Mouse (Mus musculus) frontal cortex, postnatal 25 days (tissue): Measurements from ENCODE around the gene Ajap1.

Experiments
- DNase-seq, 2 experiments: peaks; one replicate each; pipeline ENCODE4 v3.0.0; 2022; ENCODE audit warnings: low spot score in 2 of 2

The Ajap1 gene

GRCm38 (mm10) chr4:153451516-153451915 is 31.1 kb downstream of the Ajap1 start:
- DNase-seq = no peak

- DNase-seq = no peak
These were observed 40.1 kb downstream of the Ajap1 start for GRCm38 (mm10) chr4:153442522-153442921.

- peak; percentile 41 to 48 for DNase-seq
These were observed 42.7 kb downstream of the Ajap1 start for GRCm38 (mm10) chr4:153439868-153440267.

DNA sequence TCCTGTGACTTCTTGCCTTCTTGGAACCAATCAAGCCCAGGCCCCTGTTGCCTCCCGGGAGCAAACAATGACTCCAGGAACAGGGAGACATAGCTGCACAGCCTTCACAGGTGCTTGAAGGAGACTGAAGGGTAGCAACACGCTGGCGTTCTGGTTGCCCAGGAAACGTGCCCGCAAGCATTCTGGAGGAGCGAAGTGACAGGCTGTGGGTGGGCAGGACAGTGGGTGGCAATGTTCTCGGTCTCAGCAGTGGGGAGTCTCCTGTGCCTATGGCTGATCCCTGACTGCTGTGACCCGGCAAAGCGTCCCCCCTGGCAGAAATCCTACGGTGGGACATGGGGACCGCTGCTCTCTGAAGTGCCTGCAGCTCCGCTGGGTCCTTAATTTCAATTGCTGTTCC is 43.6 kb downstream of the Ajap1 start:
- DNase-seq = peak; percentile 56 to 70

GRCm38 (mm10) chr4:153437196-153437595 is 45.4 kb downstream of the Ajap1 start:
- no peak for DNase-seq

DNA sequence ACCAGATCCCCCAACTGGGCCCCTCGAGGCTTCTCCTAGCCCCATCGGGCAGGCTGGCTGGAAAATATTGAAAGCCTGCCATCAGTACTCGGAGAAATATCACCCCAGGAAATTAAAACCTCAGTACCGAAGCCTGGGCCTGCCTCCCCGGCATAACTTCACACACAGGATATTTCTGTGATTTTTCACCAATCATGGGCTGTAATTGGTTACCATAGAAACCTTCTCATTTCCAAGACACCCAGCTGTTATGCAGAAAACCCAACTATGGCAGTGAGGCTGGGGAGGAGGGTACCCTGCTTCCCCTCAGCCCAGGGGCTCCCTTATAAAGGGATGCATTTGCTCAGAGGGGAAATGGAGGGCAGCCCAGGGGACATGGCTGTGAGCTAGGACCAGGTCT is 46.7 kb downstream of the Ajap1 start:
- no peak for DNase-seq

GRCm38 (mm10) chr4:153429971-153430370 is 52.6 kb downstream of the Ajap1 start:
- no peak for DNase-seq

- no peak for DNase-seq
These were observed 56.5 kb downstream of the Ajap1 start for GRCm38 (mm10) chr4:153425961-153426656.

- DNase-seq = peak in 1 of 2 experiments; percentile 18
These were observed 58.3 kb downstream of the Ajap1 start for GRCm38 (mm10) chr4:153424324-153424723.

DNA sequence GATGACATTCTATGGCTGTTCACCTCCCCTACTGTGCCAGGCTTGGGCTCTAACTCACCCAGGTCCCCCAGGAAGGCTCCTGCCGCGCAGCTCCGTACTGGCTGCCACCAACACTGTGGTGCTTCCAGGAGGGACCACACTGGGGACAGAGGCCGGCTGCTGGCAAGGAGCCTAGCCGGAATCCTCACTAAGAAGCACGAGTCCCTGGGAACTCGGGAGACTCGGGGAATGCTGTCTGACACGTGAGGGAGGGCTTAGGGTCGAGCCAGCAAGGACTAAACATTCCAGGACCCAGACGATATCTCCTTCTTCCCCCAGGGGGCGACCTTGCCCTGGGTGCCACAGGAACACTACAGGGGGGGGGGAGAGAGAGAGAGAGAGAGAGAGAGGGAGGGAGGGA is 64.7 kb downstream of the Ajap1 start:
- DNase-seq = peak in 1 of 2 experiments; percentile 49

DNA sequence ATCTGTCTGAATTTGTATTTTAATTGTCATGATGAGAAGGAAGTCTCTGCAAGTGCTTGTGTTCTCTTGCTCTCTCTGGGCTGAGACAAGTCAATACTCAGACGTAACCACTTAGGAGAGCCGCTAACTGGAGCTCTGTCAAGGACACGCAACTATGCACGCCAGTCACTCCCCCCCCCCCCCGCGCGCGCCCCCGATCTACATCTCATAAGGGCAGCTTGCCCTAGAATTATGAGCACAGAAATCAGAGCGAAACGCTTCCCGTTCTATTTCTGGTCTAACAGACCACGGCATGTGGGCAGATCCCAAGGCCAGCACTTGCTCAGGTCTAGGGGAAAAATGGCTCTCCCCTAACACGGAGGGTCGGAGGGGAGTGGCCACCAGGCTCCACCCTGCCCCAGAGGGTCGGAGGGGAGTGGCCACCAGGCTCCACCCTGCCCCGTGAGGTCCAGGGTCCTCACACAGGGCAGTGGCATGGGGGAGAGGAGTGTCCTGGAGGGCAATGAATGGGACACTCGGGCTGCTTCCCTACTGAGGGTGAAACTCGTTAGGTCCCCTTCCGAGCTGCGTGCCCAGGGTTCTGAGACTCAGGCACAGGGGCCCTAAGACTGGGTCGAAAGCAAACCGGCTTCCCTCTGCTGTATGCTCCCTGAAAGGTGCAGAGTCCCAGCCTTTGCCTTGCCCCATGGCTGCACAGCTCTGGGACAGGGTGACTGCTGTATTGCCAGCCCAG is 65.3 kb downstream of the Ajap1 start:
- no peak for DNase-seq

GRCm38 (mm10) chr4:153416111-153416510 is 66.5 kb downstream of the Ajap1 start:
- DNase-seq = no peak

DNA sequence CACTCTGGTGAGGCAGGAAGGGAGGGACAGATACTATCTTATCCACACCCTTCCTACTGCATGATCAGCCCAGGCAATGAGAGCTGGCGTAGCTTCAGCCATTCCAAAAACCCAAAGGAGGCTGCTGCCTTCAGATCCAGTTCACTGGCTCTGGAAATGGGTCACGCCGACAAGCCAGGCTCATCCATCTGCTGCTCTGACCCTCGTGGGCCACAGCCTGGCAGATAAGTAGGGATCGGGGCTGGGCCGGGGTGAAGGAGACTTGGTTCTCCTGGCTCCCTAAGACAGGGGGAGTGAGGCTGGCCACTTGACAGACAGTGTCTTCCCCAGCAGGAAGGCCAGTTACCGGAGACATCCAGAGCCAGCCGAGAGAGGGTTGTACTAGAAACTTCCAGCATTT is 84.2 kb downstream of the Ajap1 start:
- no peak for DNase-seq

GRCm38 (mm10) chr4:153387478-153387877 is 95.1 kb downstream of the Ajap1 start:
- no peak for DNase-seq

GRCm38 (mm10) chr4:153381433-153381832 is 101.2 kb downstream of the Ajap1 start:
- no peak for DNase-seq

- DNase-seq = no peak
These were observed 101.7 kb downstream of the Ajap1 start for GRCm38 (mm10) chr4:153380885-153381284.

- peak; percentile 39 to 44 for DNase-seq
These were observed 104.6 kb downstream of the Ajap1 start for GRCm38 (mm10) chr4:153377981-153378380.

GRCm38 (mm10) chr4:153374233-153374632 is 108.4 kb downstream of the Ajap1 start:
- no peak for DNase-seq

DNA sequence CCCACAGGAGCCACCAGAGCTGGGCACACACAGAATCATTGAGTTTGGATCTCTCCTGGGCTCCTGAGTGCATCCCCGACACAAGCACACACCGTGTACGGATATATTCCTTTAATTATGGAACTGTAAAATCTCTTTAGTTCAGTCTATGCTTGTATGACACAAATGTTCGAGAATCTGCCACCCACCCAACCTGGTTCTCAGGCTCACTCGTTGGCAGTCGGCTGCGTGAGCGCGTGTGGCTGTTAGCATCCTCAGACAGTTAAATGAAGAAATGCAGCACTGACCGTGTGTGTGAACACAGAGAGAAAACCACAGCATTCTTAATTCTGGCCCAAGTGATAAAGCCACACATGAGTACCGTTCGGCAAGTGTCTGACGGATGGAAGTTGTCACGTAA is 109.5 kb downstream of the Ajap1 start:
- no peak for DNase-seq

DNA sequence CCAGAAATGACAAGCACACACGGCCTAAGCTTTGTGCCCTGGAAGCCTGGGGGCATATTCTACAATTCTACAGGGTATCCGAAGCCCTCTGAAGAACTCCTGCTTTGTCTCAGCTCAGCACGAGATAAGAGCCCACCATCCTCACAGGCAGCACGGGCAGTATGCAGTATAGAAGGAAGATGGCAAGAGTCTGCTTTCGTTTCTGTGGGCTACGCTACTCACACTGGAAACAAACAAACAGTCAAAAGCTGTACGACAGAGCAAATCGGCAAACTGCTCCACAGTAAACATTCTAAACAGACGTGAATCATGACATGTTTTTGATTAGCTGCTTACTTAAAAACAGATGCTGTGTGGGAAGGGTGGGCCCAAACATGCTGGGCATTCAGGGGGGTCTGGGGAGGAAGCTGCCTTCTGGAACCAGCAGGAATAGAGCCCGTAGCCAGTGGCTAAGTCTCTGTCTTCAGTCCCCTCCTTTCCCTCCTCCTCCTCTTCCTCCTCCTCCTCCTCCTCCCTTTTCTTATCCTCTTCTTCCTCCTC is 113.9 kb downstream of the Ajap1 start:
- DNase-seq = no peak

DNA sequence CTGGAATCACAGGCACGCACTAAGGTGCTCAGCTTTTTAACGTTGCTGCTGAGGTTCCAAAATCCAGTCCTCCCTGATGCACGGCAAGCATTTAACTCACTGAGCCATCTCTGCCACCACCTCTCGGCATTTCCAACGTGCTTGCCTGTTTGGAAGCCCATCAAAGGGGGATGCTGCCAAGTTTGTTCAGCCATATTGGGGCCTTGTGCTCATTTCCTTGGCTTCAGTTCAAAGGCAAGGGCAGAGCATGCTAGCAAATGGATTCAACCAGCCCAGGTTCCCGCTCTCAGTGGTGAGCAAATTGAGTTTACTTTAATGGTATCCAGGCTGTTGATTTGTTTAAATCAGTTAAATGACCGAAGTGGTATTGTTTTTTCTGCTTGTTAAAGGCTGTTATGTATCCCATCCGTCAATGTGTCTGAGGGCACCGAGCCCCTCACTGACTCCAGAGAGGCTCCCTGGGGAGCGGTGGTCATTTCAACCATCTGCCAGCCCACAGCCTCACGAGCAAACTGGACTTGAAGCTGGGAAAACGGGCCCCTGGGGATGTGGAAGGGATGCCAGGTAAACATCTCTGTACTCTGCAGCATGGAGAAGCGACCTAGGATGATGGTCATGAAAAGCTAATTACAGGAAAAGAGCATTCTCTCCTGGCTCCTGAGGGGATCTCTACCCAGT is 121.6 kb downstream of the Ajap1 start:
- DNase-seq = no peak

- DNase-seq = no peak
These were observed 124.4 kb downstream of the Ajap1 start for GRCm38 (mm10) chr4:153358243-153358550.
